Mouse (Mus musculus) small intestine, adult 2 months (tissue): ENCODE results near the gene Nyx. TPM values are rescaled to one million over a fixed set of nuclear protein-coding genes. Genes with fewer than 3 reads are reported as not detected.
A peak's percentile ranks its signal among the peaks of the same experiment; 100 is the strongest.
"Not testable (repeated sequence)": the region's sequence is repeated elsewhere in the genome, so short reads cannot be mapped to it uniquely, and the experiment has no call there.

Source experiments
- H3K27ac ChIP-seq: fragments of 200-500 bp; 2 replicates; pipeline ENCODE4 v1.5.1; 2012; ENCODE audit warnings: low read depth, low read length, control low read depth, inconsistent platforms; ENCODE audit not compliant: insufficient read depth
- H3K27me3 ChIP-seq: fragments of 200-500 bp; 2 replicates; pipeline ENCODE4 v1.6.1; 2012; ENCODE audit warnings: mild to moderate bottlenecking, moderate library complexity, low read length, inconsistent platforms; ENCODE audit not compliant: control insufficient read depth, insufficient read depth
- H3K36me3 ChIP-seq: fragments of 200-500 bp; 2 replicates; pipeline ENCODE4 v1.6.1; 2012; ENCODE audit warnings: mild to moderate bottlenecking, low read length, control low read depth, inconsistent platforms; ENCODE audit not compliant: control insufficient read depth, insufficient read depth
- H3K4me1 ChIP-seq: fragments of 200-500 bp; 2 replicates; pipeline ENCODE4 v1.6.1; 2012; ENCODE audit warnings: low read length, inconsistent platforms, mixed read lengths; ENCODE audit not compliant: control insufficient read depth, insufficient read depth, insufficient read length
- H3K4me3 ChIP-seq: fragments of 200-500 bp; 2 replicates; pipeline ENCODE4 v1.5.1; 2012; ENCODE audit warnings: low read depth, mild to moderate bottlenecking, control low read depth, inconsistent platforms, low read length, moderate library complexity
- CTCF ChIP-seq: fragments of 200-500 bp; IDR thresholded peaks from 2 replicates; pipeline ENCODE4 v1.5.1; 2012; ENCODE audit warnings: low read depth, mild to moderate bottlenecking, control low read depth, inconsistent platforms, low read length, moderate library complexity, mixed read lengths; ENCODE audit not compliant: insufficient replicate concordance, insufficient read length; ENCODE audit errors: extremely low read depth
- POLR2A ChIP-seq: fragments of 200-500 bp; IDR thresholded peaks from 2 replicates; pipeline ENCODE4 v1.6.1; 2012; ENCODE audit warnings: low read depth, mild to moderate bottlenecking, control low read depth, inconsistent platforms, low read length, moderate library complexity
- WGBS: fragments of 180-500 bp; shearing (Covaris S2); methylation state at CpG from one replicate; pipeline ENCODE4 v1.1.7; 2018; 5-methylcytosine and 5-hydroxymethylcytosine counted together
- polyA plus RNA-seq: library from polyadenylated mRNA; depleted of rRNA; stranded (reverse); fragments of >200 nt; gene quantifications from 2 replicates; pipeline ENCODE4 v1.2.3, GENCODE M21; 2012; rRNA removed

Nyx gene
- polyA plus RNA-seq = 0.34 and 1.4 TPM in 2 replicates

DNA sequence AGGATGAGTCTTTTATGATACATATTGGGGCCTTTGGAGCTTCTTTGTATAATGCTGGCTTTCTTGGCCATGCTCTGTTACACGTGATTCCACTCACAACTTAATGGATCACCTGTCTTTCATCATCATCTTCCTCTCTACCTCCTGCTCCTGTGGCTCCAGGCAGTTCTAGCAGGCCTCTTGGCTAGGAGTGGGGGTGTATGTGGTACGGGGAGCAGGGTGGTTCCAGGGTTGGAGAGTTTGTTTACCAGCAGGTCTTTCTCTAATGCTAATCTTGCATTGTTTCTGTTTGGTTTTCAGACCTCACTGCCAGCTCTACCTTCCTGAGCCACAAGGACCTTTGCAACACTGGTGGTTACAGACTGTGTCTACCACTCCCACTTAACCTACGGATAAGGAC lies at the start of gene Nyx:
Gene Nyx (plus strand): TSS at position 301 of the 400 bp plus-strand sequence.
- WGBS = 94% methylated on average over 3 of the region's 3 CpGs
- peak within 1 kb of the TSS; percentile 50 for H3K27ac ChIP-seq
- TF ChIP-seq POLR2A = no peak

DNA sequence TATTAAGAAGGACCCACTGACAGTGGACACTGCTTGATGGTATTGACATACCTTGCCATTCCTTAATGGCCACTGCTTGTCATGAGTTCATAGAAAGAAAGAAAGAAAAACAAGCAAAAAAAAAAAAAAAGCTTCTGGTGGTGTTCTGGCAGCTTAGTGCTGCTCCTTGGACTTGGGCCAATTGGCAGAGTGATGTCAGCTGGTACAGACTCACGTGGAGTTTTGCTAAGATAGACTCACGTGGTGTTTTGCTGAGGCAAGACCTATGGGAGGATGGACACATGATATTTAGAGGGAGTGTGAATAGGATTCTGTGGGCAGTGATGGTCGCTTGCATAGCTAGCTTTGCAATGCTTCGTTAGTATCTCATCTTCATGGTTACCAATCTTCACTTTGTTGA lies 43.9 kb upstream of the Nyx start:
- H3K36me3 ChIP-seq = no peaks in the 10 kb centered on the region
- no peak overlapping the region for H3K27ac ChIP-seq
- 51% methylated on average over 4 of the region's 4 CpGs for WGBS
- H3K4me1 ChIP-seq = no peaks in the 10 kb centered on the region
- TF ChIP-seq CTCF = no peak
- no peak for TF ChIP-seq POLR2A
- no peaks in the 10 kb centered on the region for H3K27me3 ChIP-seq
- H3K4me3 ChIP-seq = no peak overlapping the region

More for the DNA sequence above, at the start of gene Nyx:
- peaks cover 29% of the 10 kb centered on the region; the same call in 1 of the 2 replicates for H3K4me1 ChIP-seq
- H3K27me3 ChIP-seq = no peaks in the 10 kb centered on the region
- H3K36me3 ChIP-seq = no peaks in the 10 kb centered on the region
- no peak within 1 kb of the TSS for H3K4me3 ChIP-seq

DNA sequence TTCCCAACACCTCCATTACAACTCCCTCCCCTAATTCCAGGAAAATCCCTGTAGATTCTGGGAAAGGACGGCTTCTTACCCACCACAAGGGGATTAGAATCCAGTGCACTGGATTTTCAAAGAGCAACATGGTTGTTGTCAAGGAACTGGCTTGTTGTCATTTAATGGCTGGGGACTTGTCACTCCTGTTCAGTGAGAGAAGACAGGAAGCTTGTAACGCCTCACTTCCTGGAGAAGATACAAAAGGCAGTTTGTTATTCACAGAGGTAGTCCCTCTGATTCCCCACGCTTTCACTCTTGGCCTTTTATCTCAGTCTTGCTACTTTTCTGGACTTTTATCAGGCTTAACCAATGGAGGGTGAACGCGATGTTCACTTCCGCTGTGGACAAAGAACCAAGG lies 34.5 kb upstream of the Nyx start:
- H3K27me3 ChIP-seq = no peaks in the 10 kb centered on the region
- TF ChIP-seq POLR2A (no peak), CTCF (no peak)
- WGBS = 60% methylated on average over 6 of the region's 6 CpGs
- no peaks in the 10 kb centered on the region for H3K4me1 ChIP-seq
- H3K36me3 ChIP-seq = no peaks in the 10 kb centered on the region
- no peak overlapping the region for H3K4me3 ChIP-seq
- H3K27ac ChIP-seq = no peak overlapping the region

DNA sequence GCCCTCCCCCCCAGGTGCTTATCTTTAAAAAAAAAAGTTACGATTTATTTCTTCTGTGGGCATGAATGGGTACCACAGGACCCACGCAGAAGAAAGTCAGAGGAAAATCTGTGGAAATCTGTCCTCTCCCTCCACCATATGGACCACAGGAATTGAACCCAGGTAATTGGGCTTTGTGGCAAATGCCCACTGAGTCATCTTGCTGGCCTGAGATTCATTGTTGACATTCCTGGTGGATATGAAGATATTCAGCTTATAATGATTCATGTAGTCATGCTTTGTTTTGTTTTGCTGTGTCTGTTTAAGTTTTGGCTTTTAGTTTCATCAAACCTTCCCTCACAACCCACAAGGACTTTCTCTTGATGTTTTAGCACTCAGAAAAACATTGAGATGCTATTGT lies 29.9 kb upstream of the Nyx start:
- H3K4me3 ChIP-seq, H3K36me3 ChIP-seq, H3K27me3 ChIP-seq, H3K27ac ChIP-seq, H3K4me1 ChIP-seq: not testable (repeated sequence)
- 94% methylated on average over 2 of the region's 2 CpGs for WGBS

DNA sequence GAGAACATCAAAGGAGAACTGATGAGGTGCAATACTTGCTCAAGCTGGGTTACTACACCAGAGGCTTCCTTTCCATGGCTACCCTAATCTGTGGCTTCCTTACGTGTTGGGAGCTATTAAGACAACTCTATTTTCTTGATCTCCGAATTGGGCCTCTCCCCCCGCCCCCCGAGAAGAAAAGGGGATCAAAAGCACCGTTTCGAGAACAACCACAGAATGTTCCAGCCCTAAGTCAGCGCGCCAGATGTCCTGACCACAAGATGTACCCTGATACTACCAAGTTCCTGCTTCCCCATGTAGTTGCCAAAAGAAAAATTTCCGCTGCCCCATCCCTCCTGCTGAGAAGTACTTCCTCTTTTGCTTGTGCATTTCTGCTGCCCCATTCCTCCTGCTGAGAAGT lies 9.4 kb upstream of the Nyx start:
- not testable (repeated sequence) for H3K27me3 ChIP-seq, H3K4me1 ChIP-seq, H3K36me3 ChIP-seq, H3K4me3 ChIP-seq, H3K27ac ChIP-seq
- WGBS = 88% methylated on average over 9 of the region's 9 CpGs

DNA sequence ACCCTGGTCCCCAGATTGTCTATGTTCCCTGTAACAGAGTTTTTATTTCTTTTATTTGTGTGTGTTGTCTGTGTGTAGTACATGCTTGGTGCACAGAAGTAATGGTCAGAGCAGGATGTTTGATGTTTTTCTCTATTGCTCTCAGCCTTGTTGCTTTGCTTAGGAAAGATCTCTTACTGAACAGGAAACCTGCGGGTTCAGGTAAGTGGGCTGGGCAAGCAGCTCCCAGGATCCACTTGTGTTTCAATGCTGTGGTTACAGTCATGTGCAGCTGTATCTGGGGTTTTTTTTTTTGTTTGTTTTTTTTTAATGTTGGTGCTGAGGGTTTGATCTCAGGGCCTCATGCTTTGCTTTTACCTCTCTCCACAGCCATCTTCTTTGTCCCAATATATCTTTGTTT lies 7.1 kb upstream of the Nyx start:
- WGBS = 79% methylated on average over 1 of the region's 1 CpGs
- TF ChIP-seq CTCF = no peak
- TF ChIP-seq POLR2A = no peak
- H3K4me3 ChIP-seq = no peak overlapping the region
- no peak overlapping the region for H3K27ac ChIP-seq
- no peaks in the 10 kb centered on the region for H3K36me3 ChIP-seq
- no peaks in the 10 kb centered on the region for H3K27me3 ChIP-seq
- peaks cover 5% of the 10 kb centered on the region; the same call in 1 of the 2 replicates for H3K4me1 ChIP-seq

DNA sequence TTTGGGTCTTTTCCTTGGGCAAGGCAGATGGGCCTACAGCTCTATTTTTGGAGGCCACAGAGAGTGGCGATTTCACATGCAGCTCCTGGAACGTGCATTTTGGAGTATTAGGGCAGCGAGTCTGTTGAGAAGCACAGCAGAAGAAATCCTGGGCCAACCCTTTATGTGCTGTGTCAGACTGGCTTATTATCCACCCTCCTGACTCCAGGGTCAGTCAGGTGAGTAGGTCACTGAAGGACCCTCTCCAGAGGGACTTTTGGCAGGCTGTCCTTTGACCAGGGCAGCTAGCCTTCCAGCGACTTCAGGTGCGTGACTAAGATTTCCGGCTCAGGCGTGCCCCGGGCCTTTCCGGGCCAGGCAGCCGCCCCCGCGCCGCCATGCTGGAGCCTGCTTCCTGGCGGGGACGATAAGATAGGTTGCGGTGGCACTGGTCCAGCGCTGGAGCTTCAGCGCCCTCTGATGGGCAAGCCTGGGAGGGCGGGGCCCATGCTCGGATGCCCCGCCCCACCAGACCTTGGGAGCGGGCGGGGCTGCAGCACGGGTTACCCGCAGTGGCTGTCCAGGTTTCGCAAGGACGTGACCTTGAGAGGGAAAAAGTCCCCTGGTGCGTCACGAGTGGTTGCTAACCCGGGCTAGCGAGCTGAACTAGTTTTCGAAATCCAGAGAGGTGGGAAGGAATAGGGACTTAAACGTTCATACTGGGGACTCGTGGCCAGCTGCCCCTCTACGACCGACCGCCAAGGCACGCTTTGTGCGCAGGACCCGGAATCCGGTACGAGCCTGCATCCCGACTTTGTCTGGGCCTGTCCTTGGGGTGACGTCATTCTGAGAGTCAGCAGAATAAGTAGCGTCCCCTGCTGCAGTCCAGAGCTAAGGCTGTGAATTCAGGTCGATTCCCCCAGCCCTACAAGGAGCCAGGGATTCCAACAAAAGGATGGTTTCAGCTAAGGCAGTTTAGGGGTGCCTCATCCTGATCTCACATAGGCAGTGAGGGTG lies 4.3 kb upstream of the Nyx start:
- WGBS = 10% methylated on average over 46 of the region's 46 CpGs
- Histone ChIP-seq H3K4me3 (peak overlapping the region; percentile 62), H3K27me3 (no peaks in the 10 kb centered on the region), H3K4me1 (peaks cover 12% of the 10 kb centered on the region; the same call in 1 of the 2 replicates), H3K27ac (peak overlapping the region; percentile 89), H3K36me3 (no peaks in the 10 kb centered on the region)
- no peak for TF ChIP-seq POLR2A
- TF ChIP-seq CTCF = peak; percentile 57; the same call in 1 of the 2 replicates
